Mouse (Mus musculus) thymus, adult 2 months (tissue): ENCODE results near the gene Gstm4.

Source experiments
- CTCF ChIP-seq: fragments of 200-500 bp; IDR thresholded peaks from 2 replicates; pipeline ENCODE4 v1.5.1; 2012; ENCODE audit warnings: mild to moderate bottlenecking, control low read depth, low read length, moderate library complexity, borderline replicate concordance; ENCODE audit not compliant: control insufficient read depth, poor library complexity, insufficient read depth; ENCODE audit errors: extremely low read depth
- POLR2A ChIP-seq: fragments of 200-500 bp; IDR thresholded peaks from 2 replicates; pipeline ENCODE4 v1.6.1; 2012; ENCODE audit warnings: mild to moderate bottlenecking, low read length, control low read depth, moderate library complexity; ENCODE audit not compliant: control insufficient read depth, poor library complexity, insufficient read depth; ENCODE audit errors: extremely low read depth

DNA sequence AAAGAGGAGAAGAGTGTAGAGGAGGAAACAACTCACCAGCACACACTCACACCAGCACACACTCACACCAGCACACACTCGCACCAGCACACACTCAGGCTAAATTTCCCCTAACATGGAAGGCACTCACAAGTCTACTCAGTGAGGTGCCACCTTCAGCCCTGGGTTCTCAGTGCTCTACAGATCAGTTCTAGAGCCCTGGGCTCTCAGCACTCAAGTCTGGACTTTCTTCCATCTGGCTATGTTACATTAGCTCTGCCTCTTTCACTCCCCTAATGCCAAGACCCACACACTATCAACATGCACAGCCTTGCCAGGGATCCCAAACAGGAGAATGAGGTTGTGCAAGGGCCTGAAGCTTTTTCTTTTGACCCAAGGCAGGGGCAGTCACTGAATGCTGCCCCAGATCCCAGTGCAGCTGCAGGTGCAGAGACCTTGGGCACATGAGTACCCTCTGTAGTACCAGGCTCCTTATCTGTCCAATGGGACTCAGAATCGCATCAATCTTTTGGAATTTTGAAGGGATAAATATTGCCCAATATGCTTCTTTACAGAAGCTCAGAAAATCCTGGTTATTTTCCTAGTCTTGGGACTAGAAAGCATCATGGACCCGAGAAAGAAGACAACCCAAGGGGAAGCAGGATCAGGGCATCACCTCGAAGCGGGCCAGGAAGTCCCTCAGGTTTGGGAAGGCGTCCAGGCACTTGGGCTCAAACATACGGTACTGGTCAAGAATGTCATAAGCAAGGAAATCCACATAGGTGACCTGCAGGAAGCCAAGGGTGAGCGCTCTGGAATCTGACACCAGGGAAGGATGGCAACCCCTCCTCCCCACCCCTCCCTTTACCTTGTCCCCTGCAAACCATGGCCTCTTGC lies 30.4 kb downstream of the Gstm4 start:
- TF ChIP-seq POLR2A: no peak
- TF ChIP-seq CTCF: no peak
